Mouse (Mus musculus) ES-Bruce4 (cell line): ENCODE measurements around the gene Gm4744. TPM values are rescaled to one million over a fixed set of nuclear protein-coding genes. Genes with fewer than 3 reads are reported as not detected.

Experiments
- H3K27ac ChIP-seq: 2 replicates; pipeline ENCODE4 v1.5.1; 2012; ENCODE audit warnings: low read length, inconsistent platforms; ENCODE audit not compliant: insufficient read depth
- H3K27me3 ChIP-seq: 2 replicates; pipeline ENCODE4 v1.6.1; 2012; ENCODE audit warnings: mild to moderate bottlenecking, low read length, inconsistent platforms; ENCODE audit not compliant: control insufficient read depth, poor library complexity, insufficient read depth, severe bottlenecking
- H3K36me3 ChIP-seq: 2 replicates; pipeline ENCODE4 v1.6.1; 2012; ENCODE audit warnings: inconsistent platforms, mild to moderate bottlenecking, low read length, moderate library complexity; ENCODE audit not compliant: control insufficient read depth, poor library complexity, insufficient read depth, severe bottlenecking
- H3K4me1 ChIP-seq: one replicate; pipeline ENCODE4 v1.8.1; 2011; ENCODE audit warnings: low read length; ENCODE audit not compliant: control insufficient read depth, insufficient read depth
- H3K4me3 ChIP-seq: 2 replicates; pipeline ENCODE4 v1.5.1; 2011; ENCODE audit warnings: low read depth, mild to moderate bottlenecking, low read length
- H3K9ac ChIP-seq: 2 replicates; pipeline ENCODE4 v1.6.1; 2012; ENCODE audit warnings: low read depth, mild to moderate bottlenecking, inconsistent platforms; ENCODE audit not compliant: poor library complexity, severe bottlenecking
- H3K9me3 ChIP-seq: replicated peaks from 2 replicates; pipeline ENCODE4 v1.6.1; 2012; ENCODE audit warnings: mild to moderate bottlenecking, low read length, inconsistent platforms; ENCODE audit not compliant: control insufficient read depth, poor library complexity, insufficient read depth, severe bottlenecking
- CTCF ChIP-seq: IDR thresholded peaks from one replicate; pipeline ENCODE4 v1.8.1; 2011; ENCODE audit warnings: low read depth, low read length
- EP300 ChIP-seq: IDR thresholded peaks from 2 replicates; pipeline ENCODE4 v1.6.1; 2011; ENCODE audit warnings: low read depth, low read length; ENCODE audit not compliant: insufficient read depth
- POLR2A ChIP-seq: IDR thresholded peaks from one replicate; pipeline ENCODE4 v1.8.1; 2011; ENCODE audit warnings: low read length; ENCODE audit not compliant: insufficient read depth
- polyA plus RNA-seq: library from polyadenylated mRNA; stranded (reverse); fragments of >200 nt; gene quantifications from 2 replicates; pipeline ENCODE4 v1.2.4, GENCODE M21; 2011; ENCODE audit warnings: low read depth; ENCODE audit not compliant: missing spikeins, insufficient read depth, insufficient read length

The Gm4744 gene
- polyA plus RNA-seq, 1 experiment = not detected

DNA sequence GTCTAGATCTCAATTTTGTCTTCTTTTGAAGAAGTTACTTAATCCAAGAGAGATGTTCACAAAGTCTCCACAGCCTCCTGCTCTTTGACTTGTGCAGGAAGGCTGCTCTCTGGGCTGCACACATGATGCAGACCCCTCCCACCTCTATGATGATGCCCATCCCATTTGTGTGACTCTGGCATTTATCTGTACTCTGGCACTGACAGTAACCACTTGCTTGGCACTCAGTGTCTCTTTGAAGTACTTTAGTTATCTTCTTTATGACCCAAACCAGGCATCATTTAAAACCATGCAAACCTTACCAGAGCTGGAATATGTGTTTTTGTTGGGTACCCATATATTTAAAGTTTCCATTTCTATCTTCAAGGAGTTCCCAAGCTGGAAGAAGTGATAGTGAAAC, 51.4 kb downstream of the Gm4744 start, which contains the start of gene Prss58:
TSS of gene Prss58 (minus strand) at position 101 of the 400 bp plus-strand sequence.
- no peaks in the 10 kb centered on the region; the same call in 1 of the 2 replicates for H3K27me3 ChIP-seq
- no peaks in the 10 kb centered on the region for H3K36me3 ChIP-seq
- H3K27ac ChIP-seq = no peak within 1 kb of the TSS
- H3K9me3 ChIP-seq = no peaks in the 10 kb centered on the region
- H3K4me1 ChIP-seq = no peaks in the 10 kb centered on the region
- no peak within 1 kb of the TSS for H3K9ac ChIP-seq
- TF ChIP-seq POLR2A = no peak
- TF ChIP-seq CTCF = no peak
- no peak for TF ChIP-seq EP300
- no peak within 1 kb of the TSS for H3K4me3 ChIP-seq

Other genes starting within 250 kb of the Gm4744 start
- not detected in 2 replicates for gene Moxd2, start 64.4 kb downstream of the Gm4744 start, polyA plus RNA-seq
- not detected in 2 replicates for gene Prss58, start 51.5 kb downstream of the Gm4744 start, polyA plus RNA-seq
- not detected in 2 replicates for gene 1700074P13Rik, start 11.3 kb downstream of the Gm4744 start, polyA plus RNA-seq
- not detected in 2 replicates for gene 1810009J06Rik, start 12.9 kb upstream of the Gm4744 start, polyA plus RNA-seq
- gene Gm2663, start 47.6 kb upstream of the Gm4744 start, polyA plus RNA-seq = not detected in 2 replicates
- not detected in 2 replicates for gene 2210010C04Rik, start 83.6 kb upstream of the Gm4744 start, polyA plus RNA-seq